Mouse (Mus musculus): Measurements from ENCODE around the gene Amigo2. TPM values are rescaled to one million over a fixed set of nuclear protein-coding genes. Genes with fewer than 3 reads are reported as not detected.

Amigo2 gene
- total and polyA plus RNA-seq, 3 experiments: 2.3 to 6.9 (median 6.1) TPM

DNA sequence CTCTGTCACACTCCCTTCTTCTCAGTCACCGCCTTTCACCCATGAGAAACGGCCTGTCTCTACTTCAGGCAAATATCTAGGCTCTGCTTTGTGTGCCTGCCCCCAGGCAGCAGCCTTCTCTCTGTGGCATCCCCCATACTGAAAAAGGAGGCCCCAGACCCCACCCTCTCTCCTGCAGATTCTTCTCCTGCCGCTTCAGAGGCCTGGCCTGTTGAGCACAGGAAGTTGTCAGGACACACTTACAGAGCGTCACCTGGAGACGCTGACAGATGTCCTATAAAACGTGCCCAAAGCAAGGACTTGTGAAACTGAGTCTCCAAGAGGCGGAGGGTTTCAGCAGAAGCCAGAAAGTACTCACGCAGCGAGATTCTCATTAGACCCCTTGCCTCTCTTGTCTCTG is 33.7 kb upstream of the Amigo2 start:
- H3K27ac ChIP-seq: no peak overlapping the region
- no peak for TF ChIP-seq CTCF (IDR thresholded peaks at IDR 0.05)
- TF ChIP-seq EP300 (IDR thresholded peaks at IDR 0.05; ENCODE audit: insufficient read depth, low read depth, low read length): no peak
- no peak for TF ChIP-seq POLR2A (IDR thresholded peaks at IDR 0.05; ENCODE audit: insufficient read depth, low read depth, low read length)
- WGBS: 59% methylated on average over 9 of the region's 9 CpGs

GRCm38 (mm10) chr15:97280131-97280530 is 33.0 kb upstream of the Amigo2 start:
- H3K79me2 ChIP-seq (replicated peaks; ENCODE audit: control insufficient read depth, insufficient read depth, low read length): no peaks in the 10 kb centered on the region
- TF ChIP-seq CTCF (IDR thresholded peaks at IDR 0.05) (no peak), POLR2A (IDR thresholded peaks at IDR 0.05; ENCODE audit: insufficient read depth, low read depth, low read length) (no peak), EP300 (IDR thresholded peaks at IDR 0.05; ENCODE audit: insufficient read depth, low read depth, low read length) (no peak)
- no peak overlapping the region for H3K9ac ChIP-seq (ENCODE audit: low read depth, low read length)
- no peaks in the 10 kb centered on the region for H3K36me3 ChIP-seq (ENCODE audit: control insufficient read depth, insufficient read depth, low read length)
- intact Hi-C loops (cut with DNase I): no loop called here
- WGBS: 86% methylated on average over 8 of the region's 8 CpGs
- DNase-seq: no peak
- no peak overlapping the region for H3K27ac ChIP-seq
- no peaks in the 10 kb centered on the region for H3K4me1 ChIP-seq (ENCODE audit: control insufficient read depth, insufficient read depth, low read length)
- H3K27me3 ChIP-seq (ENCODE audit: control insufficient read depth, insufficient read depth, low read length): no peaks in the 10 kb centered on the region
- no peak overlapping the region for H3K4me3 ChIP-seq

More for the DNA sequence above, 33.7 kb upstream of the Amigo2 start:
- DNase-seq: no peak
- no peaks in the 10 kb centered on the region for H3K27me3 ChIP-seq (ENCODE audit: control insufficient read depth, insufficient read depth, low read length)
- no peaks in the 10 kb centered on the region for H3K4me1 ChIP-seq (ENCODE audit: control insufficient read depth, insufficient read depth, low read length)
- no peaks in the 10 kb centered on the region for H3K36me3 ChIP-seq (ENCODE audit: control insufficient read depth, insufficient read depth, low read length)
- intact Hi-C loops (cut with DNase I): no loop called here
- no peak overlapping the region for H3K4me3 ChIP-seq
- H3K9ac ChIP-seq (ENCODE audit: low read depth, low read length): no peak overlapping the region
- no peaks in the 10 kb centered on the region for H3K79me2 ChIP-seq (replicated peaks; ENCODE audit: control insufficient read depth, insufficient read depth, low read length)

DNA sequence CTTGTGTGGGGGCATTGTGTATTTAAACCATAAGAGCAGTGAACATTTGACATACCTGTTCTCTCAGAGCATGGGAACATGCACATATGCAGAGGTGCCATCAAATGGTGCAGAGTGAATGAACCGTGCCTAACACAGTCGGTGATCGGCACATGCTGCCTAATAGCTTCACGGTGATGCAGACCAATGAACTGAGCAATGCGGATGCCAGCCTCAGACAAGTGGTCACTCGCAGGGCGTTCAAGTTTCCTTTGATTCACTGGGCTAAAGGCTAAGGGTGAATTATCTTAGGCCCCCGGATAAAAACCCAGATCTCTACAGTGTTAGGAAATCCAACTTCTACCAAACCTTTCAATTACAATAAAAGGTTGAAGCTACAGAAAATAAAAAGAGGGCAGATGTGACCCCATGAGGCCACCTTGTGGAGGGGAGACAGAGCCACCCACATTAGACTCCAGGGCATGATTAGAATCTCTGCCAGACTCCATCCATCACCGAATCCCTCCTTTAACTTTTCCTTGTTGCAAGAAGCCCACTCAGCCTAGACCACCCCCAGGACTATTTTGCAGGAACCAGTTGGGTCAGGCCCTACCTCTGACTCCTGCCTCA is 31.4 kb upstream of the Amigo2 start:
- H3K27me3 ChIP-seq (ENCODE audit: control insufficient read depth, insufficient read depth, low read length): no peaks in the 10 kb centered on the region
- TF ChIP-seq CTCF (IDR thresholded peaks at IDR 0.05) (0 out of 2 replicates have a peak, but pooled peaks have one; percentile 3), EP300 (IDR thresholded peaks at IDR 0.05; ENCODE audit: insufficient read depth, low read depth, low read length) (no peak)
- 98% methylated on average over 9 of the region's 9 CpGs for WGBS
- H3K9ac ChIP-seq (ENCODE audit: low read depth, low read length): no peak overlapping the region
- H3K36me3 ChIP-seq (ENCODE audit: control insufficient read depth, insufficient read depth, low read length): no peaks in the 10 kb centered on the region
- H3K27ac ChIP-seq: no peak overlapping the region
- no peaks in the 10 kb centered on the region for H3K4me1 ChIP-seq (ENCODE audit: control insufficient read depth, insufficient read depth, low read length)
- DNase-seq: no peak
- intact Hi-C loops (cut with DNase I): no loop called here
- no peaks in the 10 kb centered on the region for H3K79me2 ChIP-seq (replicated peaks; ENCODE audit: control insufficient read depth, insufficient read depth, low read length)
- H3K4me3 ChIP-seq: no peak overlapping the region

DNA sequence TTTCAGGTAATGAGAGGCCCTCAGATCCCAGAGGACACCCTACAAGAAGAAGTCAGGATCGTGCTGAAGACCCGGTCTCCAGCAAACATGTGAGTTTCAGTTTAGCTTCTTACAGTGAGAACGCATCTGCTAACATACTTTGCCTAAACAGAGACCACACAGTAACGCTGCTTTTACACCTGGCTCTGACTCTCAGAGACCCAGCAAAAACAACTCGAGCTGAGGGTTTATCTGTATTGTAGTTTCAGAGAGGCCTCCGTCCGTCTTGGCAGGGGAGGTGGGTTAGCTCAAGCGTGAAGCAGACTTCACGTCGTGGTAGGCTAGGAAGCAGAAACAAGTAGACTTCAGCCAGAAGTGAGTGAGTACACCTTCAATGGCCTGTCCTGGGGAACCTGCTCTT is 30.2 kb upstream of the Amigo2 start:
- Histone ChIP-seq H3K9ac (ENCODE audit: low read depth, low read length) (no peak overlapping the region), H3K27me3 (ENCODE audit: control insufficient read depth, insufficient read depth, low read length) (no peaks in the 10 kb centered on the region), H3K36me3 (ENCODE audit: control insufficient read depth, insufficient read depth, low read length) (no peaks in the 10 kb centered on the region), H3K79me2 (replicated peaks; ENCODE audit: control insufficient read depth, insufficient read depth, low read length) (no peaks in the 10 kb centered on the region), H3K27ac (no peak overlapping the region), H3K4me3 (no peak overlapping the region), H3K4me1 (ENCODE audit: control insufficient read depth, insufficient read depth, low read length) (peaks cover 2% of the 10 kb centered on the region)
- TF ChIP-seq POLR2A (IDR thresholded peaks at IDR 0.05; ENCODE audit: insufficient read depth, low read depth, low read length): no peak
- no peak for TF ChIP-seq CTCF (IDR thresholded peaks at IDR 0.05)
- no peak for TF ChIP-seq EP300 (IDR thresholded peaks at IDR 0.05; ENCODE audit: insufficient read depth, low read depth, low read length)
- 91% methylated on average over 10 of the region's 10 CpGs for WGBS
- intact Hi-C loops (cut with DNase I): no loop called here
- no peak for DNase-seq

GRCm38 (mm10) chr15:97276660-97277153 is 29.6 kb upstream of the Amigo2 start:
- H3K27ac ChIP-seq: no peak overlapping the region
- intact Hi-C loops (cut with DNase I): no loop called here
- no peaks in the 10 kb centered on the region for H3K27me3 ChIP-seq (ENCODE audit: control insufficient read depth, insufficient read depth, low read length)
- no peak overlapping the region for H3K9ac ChIP-seq (ENCODE audit: low read depth, low read length)
- DNase-seq: no peak
- no peak for TF ChIP-seq EP300 (IDR thresholded peaks at IDR 0.05; ENCODE audit: insufficient read depth, low read depth, low read length)
- no peak for TF ChIP-seq CTCF (IDR thresholded peaks at IDR 0.05)
- no peak for TF ChIP-seq POLR2A (IDR thresholded peaks at IDR 0.05; ENCODE audit: insufficient read depth, low read depth, low read length)
- H3K36me3 ChIP-seq (ENCODE audit: control insufficient read depth, insufficient read depth, low read length): no peaks in the 10 kb centered on the region
- peaks cover 6% of the 10 kb centered on the region for H3K4me1 ChIP-seq (ENCODE audit: control insufficient read depth, insufficient read depth, low read length)
- WGBS: 85% methylated on average over 20 of the region's 20 CpGs
- H3K4me3 ChIP-seq: no peak overlapping the region
- H3K79me2 ChIP-seq (replicated peaks; ENCODE audit: control insufficient read depth, insufficient read depth, low read length): no peaks in the 10 kb centered on the region

DNA sequence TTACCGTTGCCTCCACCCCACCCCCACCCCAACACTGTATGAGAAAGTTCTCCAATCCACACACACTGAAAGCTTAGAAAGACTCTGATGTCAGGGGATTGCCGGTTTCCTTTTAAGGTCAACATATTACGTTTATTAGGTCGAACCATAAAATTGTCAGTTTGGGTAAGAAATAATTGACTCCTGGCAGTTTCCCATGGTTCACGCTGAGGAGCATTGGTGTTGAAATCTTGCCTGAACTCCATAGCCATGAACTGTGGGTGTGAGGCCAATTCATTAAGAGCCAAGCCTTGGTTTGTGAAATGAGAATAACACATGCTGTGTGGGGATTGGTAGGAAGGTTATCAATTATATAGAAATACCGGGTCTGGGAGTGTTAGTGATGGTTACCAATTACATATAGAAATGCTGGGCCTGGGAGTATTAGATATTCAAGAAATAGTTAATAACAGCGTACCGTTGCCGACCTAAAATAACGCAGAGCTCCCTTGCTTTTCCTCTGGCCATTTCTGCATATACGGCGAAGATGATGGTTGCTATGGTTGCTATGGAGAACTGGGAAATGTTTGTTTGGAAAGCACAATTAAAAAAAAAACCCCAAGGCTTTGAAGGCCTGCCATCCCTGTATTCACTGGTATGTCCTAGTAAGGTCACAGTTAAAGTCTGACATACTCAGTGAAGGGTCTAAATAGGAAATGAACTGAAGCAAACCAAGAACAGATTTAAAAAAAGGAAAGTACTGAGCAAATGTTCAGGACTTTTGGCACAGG is 28.7 kb upstream of the Amigo2 start:
- intact Hi-C loops (cut with DNase I): no loop called here
- H3K36me3 ChIP-seq (ENCODE audit: control insufficient read depth, insufficient read depth, low read length): no peaks in the 10 kb centered on the region
- H3K9ac ChIP-seq (ENCODE audit: low read depth, low read length): no peak overlapping the region
- H3K4me3 ChIP-seq: no peak overlapping the region
- H3K79me2 ChIP-seq (replicated peaks; ENCODE audit: control insufficient read depth, insufficient read depth, low read length): no peaks in the 10 kb centered on the region
- WGBS: 91% methylated on average over 12 of the region's 12 CpGs
- H3K4me1 ChIP-seq (ENCODE audit: control insufficient read depth, insufficient read depth, low read length): peaks cover 6% of the 10 kb centered on the region
- H3K27ac ChIP-seq: no peak overlapping the region
- H3K27me3 ChIP-seq (ENCODE audit: control insufficient read depth, insufficient read depth, low read length): no peaks in the 10 kb centered on the region
- no peak for TF ChIP-seq POLR2A (IDR thresholded peaks at IDR 0.05; ENCODE audit: insufficient read depth, low read depth, low read length)
- no peak for TF ChIP-seq CTCF (IDR thresholded peaks at IDR 0.05)
- DNase-seq: no peak

Data from heart, adult 2 months (tissue).